Mouse (Mus musculus): ENCODE measurements at regions not wholly inside any gene's neighbourhood (a gene's known extent, or its start where the extent isn't known, plus 50 kb on each side); places are given as distances from the start of the nearest gene placed in this dataset.

GRCm38 (mm10) chr14:105499319-105499895 is 241.0 kb downstream of the Ndfip2 start:
- DNase-seq (ENCODE audit: low spot score) = no peak

GRCm38 (mm10) chr14:105498155-105498906 is 240.0 kb downstream of the Ndfip2 start:
- DNase-seq (ENCODE audit: low spot score) = no peak

DNA sequence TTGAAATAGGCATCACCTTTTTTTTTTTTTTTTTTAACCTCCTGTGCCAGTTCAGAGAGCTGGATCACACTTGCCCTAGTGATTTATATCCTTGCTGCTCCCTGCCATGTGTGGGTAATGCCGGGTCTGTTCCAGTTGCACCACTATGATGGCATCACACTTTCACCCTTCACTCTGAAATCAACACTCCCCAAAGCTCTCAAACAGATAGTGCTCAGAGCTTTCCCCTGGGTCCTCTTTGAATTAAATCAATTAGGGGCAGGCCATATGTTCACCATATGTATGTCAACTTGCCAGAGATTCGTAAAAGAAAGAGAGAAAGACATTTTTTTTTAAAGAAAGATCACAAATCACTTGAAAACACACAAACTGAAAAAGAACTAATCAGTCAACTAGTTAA is 236.8 kb downstream of the Ndfip2 start:
- DNase-seq (ENCODE audit: low spot score) = no peak

- no peak for DNase-seq (ENCODE audit: low spot score)
Measured at GRCm38 (mm10) chr14:105494415-105494814, 236.0 kb downstream of the Ndfip2 start.

GRCm38 (mm10) chr14:105490158-105490557 is 231.8 kb downstream of the Ndfip2 start:
- no peak for DNase-seq (ENCODE audit: low spot score)

GRCm38 (mm10) chr14:105483352-105484083 is 225.1 kb downstream of the Ndfip2 start:
- peak; percentile 41 for DNase-seq (ENCODE audit: low spot score)

DNA sequence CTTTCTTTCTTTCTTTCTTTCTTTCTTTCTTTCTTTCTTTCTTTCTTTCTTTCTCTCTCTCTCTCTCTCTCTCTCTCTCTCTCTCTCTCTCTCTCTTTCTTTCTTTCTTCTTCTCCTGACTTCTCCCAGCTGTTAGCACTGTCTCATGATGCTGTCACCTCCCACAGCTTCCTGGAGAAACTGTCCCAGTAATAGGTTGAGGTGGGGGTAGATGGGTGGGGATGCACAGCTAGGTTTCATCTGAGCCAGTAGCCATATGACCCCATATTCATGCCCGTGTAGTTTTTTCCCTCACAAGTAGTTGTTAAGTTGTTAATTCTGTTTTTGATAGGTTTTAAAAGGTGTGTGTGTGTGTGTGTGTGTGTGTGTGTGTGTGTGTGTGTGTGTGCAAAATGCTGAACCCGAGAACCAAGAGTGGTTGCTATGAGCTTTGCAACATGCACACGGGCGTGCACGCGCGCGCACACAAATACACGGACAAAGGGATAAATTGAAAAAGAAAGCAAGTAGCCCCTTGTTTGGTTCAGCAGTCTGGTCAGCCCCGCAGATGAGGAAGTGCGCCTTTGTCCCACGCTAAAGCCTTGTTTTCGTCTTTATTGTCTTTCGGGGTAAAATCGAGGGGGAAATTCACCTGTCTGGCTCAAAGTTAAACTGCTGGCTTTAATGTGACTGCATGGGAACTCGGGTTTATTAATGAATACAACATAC is 224.4 kb downstream of the Ndfip2 start:
- DNase-seq (ENCODE audit: low spot score) = no peak

DNA sequence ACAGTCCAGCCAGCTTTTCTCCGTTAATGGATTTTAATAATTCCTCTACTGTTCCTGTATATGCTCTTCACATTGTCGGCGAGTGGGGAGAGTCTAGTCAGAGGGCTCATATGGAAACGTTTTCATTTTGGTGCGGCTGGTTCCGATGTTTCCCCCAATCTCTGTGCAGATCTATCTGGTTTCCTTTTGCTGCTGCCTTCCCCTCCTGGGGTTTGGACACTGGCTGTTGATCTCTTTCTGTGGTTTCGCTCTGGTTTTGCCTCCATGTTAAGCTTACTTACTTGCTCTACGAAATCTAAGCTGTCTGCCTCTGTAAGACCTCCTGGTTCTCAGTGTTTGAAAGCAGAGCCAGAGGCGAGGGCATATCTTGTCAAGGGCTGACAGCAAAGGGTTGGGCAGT is 221.7 kb downstream of the Ndfip2 start:
- DNase-seq (ENCODE audit: low spot score) = no peak

DNA sequence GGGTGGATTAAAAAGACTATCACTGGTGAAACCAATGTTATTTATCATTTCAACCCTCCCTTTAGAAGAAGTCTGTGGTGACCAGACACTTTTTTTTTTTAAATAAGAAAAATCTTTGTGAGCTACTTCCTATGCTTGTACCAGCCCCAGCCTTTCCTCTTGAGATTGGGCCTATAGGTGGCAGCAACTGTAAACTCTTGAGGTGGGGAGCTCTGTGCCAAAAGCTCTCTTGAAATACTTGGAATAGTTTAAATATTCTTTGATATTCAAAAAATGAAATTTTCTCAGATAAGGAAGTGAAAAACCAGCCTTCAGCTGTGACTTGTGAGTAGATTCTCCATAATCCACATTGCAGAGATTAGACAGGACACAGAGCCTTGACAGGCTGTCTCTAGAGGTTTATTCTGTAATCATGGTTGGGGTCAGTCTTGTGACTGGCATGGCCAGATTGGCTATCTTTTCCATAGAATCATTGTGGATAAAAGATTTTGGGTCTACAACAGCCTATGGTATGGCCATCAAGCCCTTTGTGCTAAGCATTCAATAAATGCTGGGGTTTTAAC is 216.7 kb downstream of the Ndfip2 start:
- peak; percentile 17 for DNase-seq (ENCODE audit: low spot score)

DNA sequence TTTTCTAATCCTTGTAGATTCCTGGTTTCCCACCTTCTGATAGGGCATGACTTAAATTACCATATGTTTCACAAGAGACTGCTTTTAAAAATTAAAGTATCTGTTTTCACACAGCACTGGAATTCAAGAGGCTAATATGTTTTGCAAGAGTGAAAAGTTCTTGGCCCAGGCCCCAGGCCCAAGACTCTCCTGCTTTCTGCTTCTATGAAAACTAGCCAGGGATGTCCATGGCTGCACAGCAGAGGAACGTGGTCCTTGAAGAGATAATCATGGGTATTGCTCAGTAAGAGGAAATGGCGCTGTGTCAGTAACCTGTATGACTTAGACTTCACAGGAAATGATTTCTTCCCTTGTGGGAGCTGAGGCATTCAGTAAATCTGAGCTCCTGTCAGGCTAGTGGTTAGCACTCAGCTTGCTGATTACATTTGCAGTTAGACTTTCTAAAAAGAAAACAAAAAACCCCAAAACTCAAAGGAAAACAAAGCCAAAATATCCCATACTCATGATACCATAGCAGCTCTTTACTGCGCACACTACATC is 190.6 kb downstream of the Ndfip2 start:
- peak; percentile 7 for DNase-seq (ENCODE audit: low spot score)

DNA sequence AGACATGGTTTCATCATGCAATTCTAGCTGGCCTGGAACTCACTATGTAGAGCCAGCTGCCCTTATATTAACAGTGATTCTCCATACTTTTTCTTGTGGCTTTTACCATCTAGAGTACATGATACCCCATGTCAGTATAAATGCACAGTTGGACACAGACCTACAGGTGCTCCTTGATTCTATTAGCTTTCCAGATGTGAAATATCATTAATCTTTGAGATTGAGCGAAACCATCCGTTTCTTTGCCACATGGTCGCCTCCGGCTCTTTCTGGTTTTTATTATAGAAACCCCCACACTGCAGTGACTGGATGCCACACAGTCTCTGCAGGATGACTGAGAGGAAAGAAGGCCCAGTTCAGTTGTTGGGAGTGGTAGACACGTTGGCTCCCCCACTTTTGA is 188.7 kb downstream of the Ndfip2 start:
- no peak for DNase-seq (ENCODE audit: low spot score)

DNA sequence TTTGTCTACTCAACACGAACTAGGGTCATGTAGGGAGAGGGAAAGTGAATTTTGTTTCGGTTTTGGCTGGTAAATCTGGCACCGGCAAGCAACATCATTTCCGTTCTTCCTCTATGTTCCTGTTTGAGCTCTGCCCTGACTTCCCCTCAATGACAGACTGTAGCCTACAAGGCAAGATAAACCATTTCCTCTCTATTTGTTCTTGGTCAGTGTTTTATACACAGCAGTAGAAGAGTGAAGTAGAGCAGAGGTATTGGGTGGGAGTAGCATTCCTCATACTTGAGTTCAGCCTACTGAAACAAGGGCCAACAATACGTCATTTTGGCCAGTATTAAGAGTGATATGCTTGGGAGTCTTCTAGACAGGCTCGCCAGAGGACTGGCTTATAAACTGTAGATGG is 177.0 kb downstream of the Ndfip2 start:
- DNase-seq (ENCODE audit: low spot score) = no peak

- DNase-seq (ENCODE audit: low spot score) = no peak
Measured at GRCm38 (mm10) chr14:105433456-105433855, 175.1 kb downstream of the Ndfip2 start.

GRCm38 (mm10) chr14:105432670-105433069 is 174.3 kb downstream of the Ndfip2 start:
- DNase-seq (ENCODE audit: low spot score) = no peak

DNA sequence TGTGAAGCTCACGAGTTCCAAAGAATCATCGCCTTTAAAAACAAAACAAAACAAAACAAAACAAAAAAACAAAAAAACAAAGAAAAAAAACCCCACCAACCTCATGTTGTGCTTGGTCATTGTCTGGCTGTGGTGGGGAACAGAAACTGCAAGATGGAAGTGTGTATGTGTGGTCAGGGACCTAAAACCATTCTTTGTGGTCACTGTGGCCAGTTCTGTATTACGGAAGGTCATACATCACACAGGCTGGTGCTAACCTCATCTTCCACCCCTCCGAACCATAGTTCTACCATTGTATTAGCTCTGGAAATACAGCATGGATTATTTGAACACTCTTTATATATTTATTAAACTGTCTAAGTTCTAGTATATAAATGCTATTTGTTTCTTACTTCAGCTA is 173.2 kb downstream of the Ndfip2 start:
- no peak for DNase-seq (ENCODE audit: low spot score)

DNA sequence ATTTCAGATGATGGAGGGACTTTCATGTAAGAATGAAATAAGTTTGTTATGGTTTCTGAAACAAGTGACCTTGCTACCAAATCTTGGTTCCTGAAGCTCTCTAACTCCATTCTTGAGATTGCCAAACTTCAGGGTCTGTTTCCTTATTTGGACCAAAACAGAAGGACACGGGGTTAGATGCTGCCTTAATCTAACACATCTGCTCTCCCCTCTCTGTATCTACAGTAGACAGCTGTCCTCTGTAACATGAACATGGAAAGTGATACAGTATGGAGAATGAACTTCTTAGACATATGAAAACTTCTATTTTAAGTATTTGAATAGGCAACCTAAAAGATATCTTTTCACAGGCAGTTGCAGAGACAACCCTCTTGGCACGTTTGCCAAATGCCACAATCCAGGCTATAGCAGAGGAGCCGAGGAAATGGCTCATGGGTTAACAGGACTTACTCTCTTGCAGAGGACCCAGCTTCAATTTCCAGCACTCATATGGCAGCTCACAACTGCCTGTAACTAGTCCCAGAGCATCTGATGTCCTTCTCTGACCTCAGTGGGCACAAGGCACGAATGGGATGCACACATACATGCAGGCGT is 171.4 kb downstream of the Ndfip2 start:
- DNase-seq (ENCODE audit: low spot score) = no peak

DNA sequence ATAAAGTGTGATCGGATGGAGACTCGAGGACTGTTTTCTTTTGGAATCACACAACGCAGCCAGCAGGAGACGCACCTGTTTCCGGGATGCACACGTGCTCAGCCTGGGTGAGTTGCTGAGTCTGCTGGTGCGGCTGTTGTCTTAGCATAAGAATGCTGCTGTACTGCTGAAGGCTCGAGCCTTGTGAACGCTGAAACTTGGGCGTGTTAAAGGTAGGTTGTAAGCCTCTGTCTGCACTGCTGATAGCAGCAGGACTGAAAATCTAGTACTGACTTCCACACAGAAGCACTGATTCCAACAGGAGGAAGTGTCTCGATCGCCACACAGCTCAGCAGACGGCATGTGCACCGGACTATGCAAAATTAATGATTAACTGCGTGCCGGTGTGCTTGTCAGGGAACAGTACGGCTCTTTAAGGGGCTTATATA is 169.1 kb downstream of the Ndfip2 start:
- peak; percentile 38 for DNase-seq (ENCODE audit: low spot score)

DNA sequence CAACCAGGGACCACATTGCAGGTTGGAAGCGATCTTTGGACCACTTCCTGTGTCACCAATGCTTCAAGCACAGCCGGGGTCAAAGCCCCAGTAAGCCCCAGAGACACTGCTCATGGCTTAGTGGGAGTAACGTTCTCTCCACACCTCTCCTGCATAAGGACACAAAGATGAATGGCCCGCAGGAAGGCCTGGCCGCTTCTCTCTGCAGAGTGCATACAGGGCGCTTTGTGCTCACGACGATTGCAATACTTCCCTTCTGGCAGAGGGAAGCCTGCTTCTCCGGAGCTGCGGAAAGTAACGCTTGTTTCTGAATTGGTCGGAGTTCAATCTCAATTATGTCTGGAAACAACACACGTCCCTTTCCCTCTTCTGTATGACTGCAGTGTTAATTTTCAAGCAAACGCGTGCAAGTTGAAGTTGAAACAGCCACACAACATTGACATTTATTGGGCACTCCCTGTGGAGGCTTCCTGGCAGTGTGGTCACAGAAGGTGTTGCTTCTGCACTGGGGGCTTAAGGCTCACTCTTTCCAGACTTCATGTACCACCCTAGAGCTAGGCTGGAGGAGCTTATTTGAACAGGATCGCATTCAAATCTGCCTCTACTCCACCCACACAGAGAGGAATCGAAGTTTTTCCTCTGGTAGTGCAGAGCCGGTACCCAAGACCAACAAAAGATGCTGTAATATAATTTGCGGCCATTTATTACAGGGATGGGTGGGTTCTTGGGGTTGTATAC is 168.4 kb downstream of the Ndfip2 start:
- DNase-seq (ENCODE audit: low spot score) = peak; percentile 7

GRCm38 (mm10) chr14:105417967-105418366 is 159.6 kb downstream of the Ndfip2 start:
- no peak for DNase-seq (ENCODE audit: low spot score)

- no peak for DNase-seq (ENCODE audit: low spot score)
Measured at GRCm38 (mm10) chr14:105417458-105417960, 159.1 kb downstream of the Ndfip2 start.

GRCm38 (mm10) chr14:105416964-105417363 is 158.6 kb downstream of the Ndfip2 start:
- DNase-seq (ENCODE audit: low spot score) = no peak

All from urinary bladder, postnatal 14 days (tissue).